Mouse (Mus musculus): Measurements from ENCODE around the gene Gm12248. TPM values are rescaled to one million over a fixed set of nuclear protein-coding genes. Genes with fewer than 3 reads are reported as not detected.

Gm12248 gene
- polyA plus RNA-seq (2012; fragmentation: generic; extraction: Trizol) = under 1 TPM in 1 of 2 experiments, not detected in 1; 0.47 TPM

DNA sequence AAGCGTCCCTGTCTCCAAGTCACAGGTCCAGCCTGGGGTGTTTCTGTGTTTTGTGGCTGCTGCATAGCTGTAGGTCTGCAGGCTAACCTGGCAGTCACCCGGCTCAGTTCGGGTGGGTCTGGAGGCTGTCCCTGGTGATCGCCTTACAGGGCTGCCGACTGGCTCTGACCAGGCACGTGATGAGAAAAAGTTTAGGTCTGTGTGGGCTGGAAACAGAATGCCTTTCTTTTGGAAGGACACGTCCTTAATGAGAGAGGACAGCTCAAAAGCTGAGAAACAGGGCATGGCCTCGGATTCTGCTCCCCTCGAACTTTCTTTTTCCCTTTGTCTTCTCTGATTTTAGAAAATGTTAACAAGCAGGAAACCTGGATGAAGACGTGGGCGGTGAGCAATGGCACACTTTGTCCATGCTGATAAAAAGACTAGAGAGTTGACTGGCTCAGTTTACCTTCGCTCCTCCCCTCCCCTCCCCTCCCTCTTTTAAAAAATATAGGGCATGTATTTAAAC lies at the start of gene Gm12248:
TSS of gene Gm12248 (minus strand) at position 114 of the 508 bp plus-strand sequence.

DNA sequence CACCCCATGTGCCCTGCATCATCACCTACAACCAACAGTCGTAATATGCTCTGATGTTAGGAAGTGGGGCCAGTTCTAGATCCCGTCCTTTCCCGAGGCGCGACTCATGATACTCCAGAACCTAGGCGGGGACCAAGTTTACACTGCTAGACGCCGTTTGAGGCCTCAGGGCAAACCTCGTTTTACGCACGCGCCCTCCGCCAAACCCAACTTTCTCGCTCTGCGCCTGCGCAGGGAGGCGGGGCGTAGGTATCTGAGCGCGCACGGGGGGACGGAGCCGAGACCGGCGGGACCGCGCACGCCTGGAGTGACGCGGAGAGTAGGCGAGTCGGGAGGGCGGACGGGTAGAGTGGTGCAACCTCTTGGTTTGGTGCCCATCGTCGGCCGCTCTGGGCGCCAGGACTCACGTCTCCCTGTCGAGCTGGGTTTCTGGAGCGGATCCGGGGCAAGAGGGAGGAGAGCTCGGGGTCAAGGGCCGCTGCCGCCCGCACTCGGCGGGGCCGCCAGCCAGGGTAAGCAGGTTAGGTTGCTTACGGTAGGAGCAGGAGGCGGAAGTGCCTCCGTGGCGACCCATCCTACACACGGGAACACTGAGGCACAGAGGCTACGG lies 10.9 kb upstream of the Gm12248 start, which contains the start of gene Cnot8:
TSS of gene Cnot8 (plus strand) at position 457 of the 610 bp plus-strand sequence.

Other genes starting within 250 kb of the Gm12248 start
- gene Larp1, start 84.1 kb downstream of the Gm12248 start, polyA plus RNA-seq (2012; fragmentation: generic; extraction: Trizol) = 10 to 100 TPM; 24.0 to 39.7 TPM
- gene Cnot8, start 11.0 kb upstream of the Gm12248 start, polyA plus RNA-seq (2012; fragmentation: generic; extraction: Trizol) = 10 to 100 TPM; 15.6 to 60.4 TPM
- 10 to 100 TPM; 11.4 to 12.9 TPM for gene Gemin5, start 75.4 kb upstream of the Gm12248 start, polyA plus RNA-seq (2012; fragmentation: generic; extraction: Trizol)
- gene Mrpl22, start 78.5 kb upstream of the Gm12248 start, polyA plus RNA-seq (2012; fragmentation: generic; extraction: Trizol) = 10 to 100 TPM; 47.0 to 74.8 TPM
- 1 to 10 TPM in 1 of 2 experiments, under 1 TPM in 1; 0.16 to 7.9 TPM for gene Igtp, start 106.4 kb upstream of the Gm12248 start, polyA plus RNA-seq (2012; fragmentation: generic; extraction: Trizol)
- 1 to 10 TPM in 1 of 2 experiments, under 1 TPM in 1; 0.04 to 2.9 TPM for gene Irgm2, start 106.5 kb upstream of the Gm12248 start, polyA plus RNA-seq (2012; fragmentation: generic; extraction: Trizol)
- gene 4930438A08Rik, start 181.7 kb upstream of the Gm12248 start, polyA plus RNA-seq (2012; fragmentation: generic; extraction: Trizol) = not detected
- gene Zfp692, start 213.9 kb upstream of the Gm12248 start, polyA plus RNA-seq (2012; fragmentation: generic; extraction: Trizol) = 10 to 100 TPM in 1 of 2 experiments, 1 to 10 TPM in 1; 4.4 to 10.7 TPM
- gene Zfp672, start 237.2 kb upstream of the Gm12248 start, polyA plus RNA-seq (2012; fragmentation: generic; extraction: Trizol) = 10 to 100 TPM; 15.1 to 17.3 TPM
- 10 to 100 TPM; 17.9 to 33.6 TPM for gene Sh3bp5l, start 237.6 kb upstream of the Gm12248 start, polyA plus RNA-seq (2012; fragmentation: generic; extraction: Trizol)

Data from C3H10T1/2 (cell line).